Mouse (Mus musculus) heart, postnatal 0 days (tissue): ENCODE data around the gene Alg11. TPM values are rescaled to one million over a fixed set of nuclear protein-coding genes. Genes with fewer than 3 reads are reported as not detected.

Experiments used
- ATAC-seq: fragments of 200-750 bp; cut with Nextera tagmentation; 2 replicates; pipeline ENCODE4 v1.8.0; 2017; ENCODE audit warnings: low read depth, moderate number of reproducible peaks, moderate library complexity; ENCODE audit not compliant: insufficient read depth
- DNase-seq: peaks from one replicate; pipeline ENCODE4 v3.0.0-alpha.2; 2016; ENCODE audit warnings: low spot score
- H3K27ac ChIP-seq: fragments of 300-500 bp; sonication (generic); 2 replicates; pipeline ENCODE4 v1.5.1; 2014; ENCODE audit warnings: low read depth, mild to moderate bottlenecking
- H3K27me3 ChIP-seq: fragments of 300-500 bp; sonication (generic); 2 replicates; pipeline ENCODE4 v1.6.1; 2014; ENCODE audit warnings: low read length, mixed read lengths; ENCODE audit not compliant: control insufficient read depth, insufficient read depth
- H3K36me3 ChIP-seq: fragments of 300-500 bp; sonication (generic); replicated peaks from 2 replicates; pipeline ENCODE4 v1.6.1; 2014; ENCODE audit warnings: low read length, mixed read lengths; ENCODE audit not compliant: control insufficient read depth, insufficient read depth
- H3K4me1 ChIP-seq: fragments of 300-500 bp; sonication (generic); 2 replicates; pipeline ENCODE4 v1.6.1; 2014; ENCODE audit warnings: antibody characterized with exemption; ENCODE audit not compliant: control insufficient read depth, insufficient read depth
- H3K4me2 ChIP-seq: fragments of 300-500 bp; sonication (generic); 2 replicates; pipeline ENCODE4 v1.6.1; 2014; ENCODE audit warnings: low read depth, mild to moderate bottlenecking, low read length, moderate library complexity
- H3K4me3 ChIP-seq: fragments of 300-500 bp; sonication (generic); 2 replicates; pipeline ENCODE4 v1.5.1; 2014; ENCODE audit warnings: low read depth, low read length
- H3K9ac ChIP-seq: fragments of 300-500 bp; sonication (generic); replicated peaks from 2 replicates; pipeline ENCODE4 v1.6.1; 2014; ENCODE audit warnings: low read depth, low read length, mixed read lengths
- H3K9me3 ChIP-seq: fragments of 300-500 bp; sonication (generic); replicated peaks from 2 replicates; pipeline ENCODE4 v1.6.1; 2016; ENCODE audit warnings: low read length; ENCODE audit not compliant: control insufficient read depth
- CTCF ChIP-seq: IDR thresholded peaks from 2 replicates; pipeline ENCODE4 v1.5.1; 2016; ENCODE audit warnings: antibody characterized with exemption, control low read depth, low read depth
- EP300 ChIP-seq: IDR thresholded peaks from 2 replicates; pipeline ENCODE4 v1.6.1; 2016; ENCODE audit warnings: antibody characterized with exemption, low read depth
- WGBS: fragments of 180-500 bp; shearing (Covaris S2); extraction: QIAGEN DNeasy Blood & Tissue Kit; methylation state at CpG from one replicate; pipeline ENCODE4 v1.1.7; 2014; 5-methylcytosine and 5-hydroxymethylcytosine counted together
- polyA plus RNA-seq: library from polyadenylated mRNA; unstranded; fragments of >200 nt; fragmentation: Nextera tagmentation; extraction: Ambion mirVana; gene quantifications from 2 replicates; pipeline ENCODE4 v1.2.1, GENCODE M21; 2015
- total RNA-seq: library from RNA; depleted of rRNA; stranded (reverse); fragments of >200 nt; gene quantifications from 2 replicates; pipeline ENCODE4 v1.2.3, GENCODE M21; 2014; ENCODE audit warnings: low replicate concordance

Gene Alg11
- total and polyA plus RNA-seq, 2 experiments from 2014 or later: 8.2 to 46.8 TPM

DNA sequence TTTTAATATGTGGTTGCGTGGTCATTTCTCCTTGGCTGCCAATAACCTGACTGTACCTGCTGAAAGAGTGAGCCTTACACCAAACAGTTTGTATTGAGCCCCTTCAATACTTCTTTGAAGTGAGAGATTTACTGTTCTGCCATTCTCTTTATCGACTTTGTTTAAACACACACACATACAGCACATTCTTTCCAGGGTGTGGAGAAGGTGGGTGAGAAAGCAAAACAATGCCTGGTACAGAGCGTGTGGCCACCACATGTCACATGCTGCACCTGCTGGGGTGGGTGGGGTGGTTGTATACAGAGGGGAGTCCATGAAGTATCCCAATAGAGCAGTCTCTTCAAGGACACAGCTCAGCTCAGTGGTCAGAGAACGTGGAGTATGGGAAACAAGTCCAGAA is 35.3 kb upstream of the Alg11 start:
- no peaks in the 10 kb centered on the region for H3K27me3 ChIP-seq
- H3K9ac ChIP-seq: no peak overlapping the region
- no peaks in the 10 kb centered on the region for H3K4me1 ChIP-seq
- TF ChIP-seq EP300: no peak
- no peak for TF ChIP-seq CTCF
- ATAC-seq: no peak
- no peak overlapping the region for H3K4me3 ChIP-seq
- DNase-seq: no peak
- no peak overlapping the region for H3K27ac ChIP-seq
- H3K4me2 ChIP-seq: no peak overlapping the region
- H3K36me3 ChIP-seq: no peaks in the 10 kb centered on the region
- no peaks in the 10 kb centered on the region for H3K9me3 ChIP-seq
- WGBS: 71% methylated on average over 4 of the region's 4 CpGs

DNA sequence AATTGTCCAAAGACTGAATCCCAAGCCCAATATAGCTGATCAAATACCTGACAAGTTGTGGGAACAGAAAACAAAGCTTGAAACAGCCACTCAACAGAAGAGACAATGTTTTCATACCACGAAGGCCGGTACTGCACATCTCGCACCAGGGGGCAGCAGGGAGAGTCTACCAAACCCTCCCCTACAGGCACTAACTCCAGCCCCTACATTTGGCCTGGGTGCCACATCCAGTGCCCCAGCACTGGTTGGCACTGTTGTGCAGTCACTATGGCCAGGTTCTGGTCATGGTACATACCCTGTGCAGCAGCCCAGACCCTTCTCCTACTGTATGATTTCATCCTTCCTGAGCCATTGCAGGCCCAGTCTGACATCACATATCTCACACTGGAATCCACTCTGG is 31.5 kb upstream of the Alg11 start:
- no peaks in the 10 kb centered on the region for H3K27me3 ChIP-seq
- H3K4me2 ChIP-seq: no peak overlapping the region
- H3K36me3 ChIP-seq: no peaks in the 10 kb centered on the region
- DNase-seq (no peak), ATAC-seq (no peak)
- WGBS: 84% methylated on average over 3 of the region's 3 CpGs
- H3K9ac ChIP-seq: no peak overlapping the region
- H3K4me1 ChIP-seq: no peaks in the 10 kb centered on the region
- no peak overlapping the region for H3K4me3 ChIP-seq
- TF ChIP-seq EP300 (no peak), CTCF (peak; percentile 17; the same call in 1 of the 2 replicates)
- no peak overlapping the region for H3K27ac ChIP-seq
- H3K9me3 ChIP-seq: no peaks in the 10 kb centered on the region

DNA sequence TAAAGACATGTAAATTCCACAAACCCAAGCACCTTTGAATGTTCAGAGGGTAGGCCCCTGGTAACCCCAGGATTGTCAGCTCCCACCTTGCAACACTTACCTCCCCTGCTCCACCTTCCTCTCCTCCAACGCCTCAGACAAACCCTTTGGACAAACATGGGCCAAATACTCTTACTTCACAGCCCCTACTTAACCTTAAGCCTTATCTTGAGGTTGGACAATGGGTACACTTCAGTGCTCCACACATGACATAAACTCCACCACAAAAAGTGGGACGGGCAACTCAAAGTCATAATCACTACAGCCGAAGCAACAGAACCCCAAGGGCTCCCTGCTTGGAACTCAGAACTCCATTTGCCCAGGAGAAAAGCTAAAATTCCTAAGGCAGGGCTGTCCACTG is 29.5 kb upstream of the Alg11 start:
- H3K27me3 ChIP-seq: no peaks in the 10 kb centered on the region
- DNase-seq (no peak), ATAC-seq (no peak)
- no peak overlapping the region for H3K27ac ChIP-seq
- H3K36me3 ChIP-seq: no peaks in the 10 kb centered on the region
- H3K4me3 ChIP-seq: no peak overlapping the region
- H3K4me1 ChIP-seq: no peaks in the 10 kb centered on the region
- no peak overlapping the region for H3K4me2 ChIP-seq
- TF ChIP-seq CTCF (no peak), EP300 (no peak)
- no peak overlapping the region for H3K9ac ChIP-seq
- 62% methylated on average over 3 of the region's 3 CpGs for WGBS
- no peaks in the 10 kb centered on the region for H3K9me3 ChIP-seq

DNA sequence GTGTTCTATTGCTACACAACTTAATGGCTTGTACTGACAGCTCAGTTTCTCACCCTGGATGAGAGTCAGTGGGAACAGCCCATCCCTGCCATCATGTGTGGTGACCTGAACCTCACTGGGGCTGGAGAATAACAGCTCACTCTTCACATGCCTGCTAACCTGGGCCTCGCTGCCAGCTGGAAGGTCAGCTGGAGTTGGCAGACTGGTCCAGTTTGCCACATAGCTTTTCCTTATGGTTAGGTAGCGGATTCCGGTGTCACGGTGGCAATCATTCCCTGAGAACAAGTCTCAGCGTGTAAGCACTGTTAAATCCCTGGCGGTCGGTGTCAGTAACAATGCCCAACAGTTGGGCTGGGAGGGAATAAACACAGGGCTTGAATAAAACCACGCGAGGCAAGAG is 24.4 kb upstream of the Alg11 start:
- 89% methylated on average over 9 of the region's 9 CpGs for WGBS
- H3K27me3 ChIP-seq: no peaks in the 10 kb centered on the region
- H3K27ac ChIP-seq: no peak overlapping the region
- no peak for ATAC-seq
- no peak overlapping the region for H3K9ac ChIP-seq
- no peak for DNase-seq
- no peak overlapping the region for H3K4me3 ChIP-seq
- no peak for TF ChIP-seq CTCF
- TF ChIP-seq EP300: no peak
- no peak overlapping the region for H3K4me2 ChIP-seq
- no peaks in the 10 kb centered on the region for H3K36me3 ChIP-seq
- no peaks in the 10 kb centered on the region for H3K4me1 ChIP-seq
- H3K9me3 ChIP-seq: no peaks in the 10 kb centered on the region

DNA sequence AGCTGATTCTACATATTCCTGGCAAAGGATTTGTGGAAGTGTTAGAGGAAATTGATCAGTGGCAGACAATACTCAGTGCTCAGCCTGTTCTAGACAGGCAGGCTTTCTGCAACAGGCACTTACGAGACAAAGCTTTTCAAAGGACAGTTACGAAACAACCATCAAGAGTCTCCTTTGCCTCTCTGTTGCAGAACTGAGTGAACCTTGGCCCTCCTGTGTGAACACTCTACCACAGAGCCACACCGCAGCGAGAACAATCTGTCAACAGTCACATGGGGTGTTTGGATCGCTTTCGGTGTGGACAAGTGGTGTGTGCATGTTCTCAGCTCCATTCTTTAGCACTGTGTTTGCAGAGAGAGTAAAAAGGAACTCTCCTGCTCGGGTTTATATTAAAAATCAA is 23.5 kb upstream of the Alg11 start:
- no peaks in the 10 kb centered on the region for H3K9me3 ChIP-seq
- H3K27me3 ChIP-seq: no peaks in the 10 kb centered on the region
- H3K4me2 ChIP-seq: no peak overlapping the region
- no peaks in the 10 kb centered on the region for H3K4me1 ChIP-seq
- ATAC-seq (no peak), DNase-seq (no peak)
- H3K36me3 ChIP-seq: no peaks in the 10 kb centered on the region
- H3K4me3 ChIP-seq: no peak overlapping the region
- TF ChIP-seq EP300 (no peak), CTCF (no peak)
- WGBS: 45% methylated on average over 7 of the region's 7 CpGs
- no peak overlapping the region for H3K9ac ChIP-seq
- H3K27ac ChIP-seq: no peak overlapping the region

DNA sequence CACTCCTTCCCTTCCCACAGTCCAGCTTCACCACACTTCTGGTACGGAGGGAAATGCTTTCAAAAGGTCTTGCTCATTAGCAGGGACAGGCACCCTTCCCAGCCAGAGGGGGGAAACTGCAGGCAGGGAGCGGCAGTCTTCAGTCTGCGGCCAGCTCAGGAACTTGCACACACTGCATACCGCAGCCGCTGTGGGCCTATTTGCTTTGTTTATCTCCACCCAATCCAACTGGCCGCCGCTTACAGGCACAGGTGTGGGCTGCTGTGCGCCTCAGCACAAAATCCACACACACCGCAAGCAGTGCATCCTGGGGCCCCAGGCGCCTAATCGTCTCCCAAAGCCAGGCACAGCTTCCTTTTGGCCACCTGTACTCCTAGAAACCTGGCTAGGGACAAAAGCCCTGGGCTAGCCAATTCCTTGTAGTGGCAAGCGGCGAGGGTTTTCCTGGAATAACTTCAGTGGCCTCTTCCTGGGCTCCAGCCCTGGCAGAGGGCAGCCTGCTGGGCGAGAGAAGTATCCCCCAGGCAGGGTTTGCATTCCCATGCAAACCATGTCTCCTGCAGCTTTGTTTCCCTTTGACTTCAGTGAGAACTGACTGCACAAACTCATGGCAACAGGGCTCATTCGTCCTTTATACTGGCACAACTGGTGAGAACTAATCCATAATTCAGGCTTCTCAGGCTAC is 20.9 kb upstream of the Alg11 start:
- H3K36me3 ChIP-seq: no peaks in the 10 kb centered on the region
- no peak overlapping the region for H3K27ac ChIP-seq
- H3K4me3 ChIP-seq: no peak overlapping the region
- no peaks in the 10 kb centered on the region for H3K27me3 ChIP-seq
- H3K9ac ChIP-seq: no peak overlapping the region
- no peaks in the 10 kb centered on the region for H3K9me3 ChIP-seq
- H3K4me2 ChIP-seq: no peak overlapping the region
- TF ChIP-seq EP300 (no peak), CTCF (no peak)
- 19% methylated on average over 15 of the region's 15 CpGs for WGBS
- no peaks in the 10 kb centered on the region for H3K4me1 ChIP-seq
- DNase-seq (no peak), ATAC-seq (no peak)
